Mouse (Mus musculus) midbrain, postnatal 0 days (tissue): ENCODE measurements around the gene Hist1h3d. TPM values are rescaled to one million over a fixed set of nuclear protein-coding genes. Genes with fewer than 3 reads are reported as not detected.
A peak's percentile ranks its signal among the peaks of the same experiment; 100 is the strongest.
"Not testable (repeated sequence)": the region's sequence is repeated elsewhere in the genome, so short reads cannot be mapped to it uniquely, and the experiment has no call there.

ENCODE experiments used
- ATAC-seq: fragments of 200-750 bp; cut with Nextera tagmentation; 2 replicates; pipeline ENCODE4 v1.8.0; 2017; ENCODE audit warnings: moderate number of reproducible peaks, mild to moderate bottlenecking, moderate TSS enrichment, moderate library complexity; ENCODE audit not compliant: low FRiP score
- DNase-seq: peaks from one replicate; pipeline ENCODE4 v3.0.0-alpha.2; 2015; ENCODE audit warnings: low spot score
- H3K27ac ChIP-seq: fragments of 300-500 bp; sonication (generic); 2 replicates; pipeline ENCODE4 v1.5.1; 2014; ENCODE audit warnings: low read depth, mild to moderate bottlenecking, low read length, mixed read lengths
- H3K27me3 ChIP-seq: fragments of 300-500 bp; sonication (generic); 2 replicates; pipeline ENCODE4 v1.6.1; 2014; ENCODE audit warnings: low read length, control low read depth, mixed read lengths; ENCODE audit not compliant: insufficient read depth
- H3K36me3 ChIP-seq: fragments of 300-500 bp; sonication (generic); 2 replicates; pipeline ENCODE4 v1.6.1; 2014; ENCODE audit warnings: low read length, control low read depth, mixed read lengths; ENCODE audit not compliant: insufficient read depth
- H3K4me1 ChIP-seq: fragments of 300-500 bp; sonication (generic); 2 replicates; pipeline ENCODE4 v1.6.1; 2014; ENCODE audit warnings: mild to moderate bottlenecking, control low read depth, antibody characterized with exemption, low read length, mixed read lengths; ENCODE audit not compliant: insufficient read depth
- H3K4me2 ChIP-seq: fragments of 300-500 bp; sonication (generic); 2 replicates; pipeline ENCODE4 v1.6.1; 2014; ENCODE audit warnings: low read depth, mild to moderate bottlenecking, low read length, mixed read lengths; ENCODE audit not compliant: poor library complexity, severe bottlenecking
- H3K4me3 ChIP-seq: fragments of 300-500 bp; sonication (generic); 2 replicates; pipeline ENCODE4 v1.5.1; 2014; ENCODE audit warnings: low read depth, mild to moderate bottlenecking, low read length, moderate library complexity
- H3K9ac ChIP-seq: fragments of 300-500 bp; sonication (generic); replicated peaks from 2 replicates; pipeline ENCODE4 v1.6.1; 2014; ENCODE audit warnings: mild to moderate bottlenecking, low read length, moderate library complexity, mixed read lengths; ENCODE audit not compliant: poor library complexity, severe bottlenecking
- H3K9me3 ChIP-seq: fragments of 300-500 bp; sonication (generic); 2 replicates; pipeline ENCODE4 v1.6.1; 2016; ENCODE audit warnings: low read length, control low read depth
- CTCF ChIP-seq: IDR thresholded peaks from 2 replicates; pipeline ENCODE4 v1.5.1; 2016; ENCODE audit warnings: antibody characterized with exemption, mild to moderate bottlenecking
- WGBS: fragments of 180-500 bp; shearing (Covaris S2); extraction: QIAGEN DNeasy Blood & Tissue Kit; methylation state at CpG from one replicate; pipeline ENCODE4 v1.1.7; 2014; 5-methylcytosine and 5-hydroxymethylcytosine counted together
- microRNA-seq: library from miRNA; unstranded; fragments of <30 nt; microRNA quantifications from one replicate; pipeline ENCODE4, GENCODE M21; 2016; ENCODE audit warnings: borderline number of aligned reads
- polyA plus RNA-seq: library from polyadenylated mRNA; unstranded; fragments of >200 nt; fragmentation: Nextera tagmentation; extraction: Ambion mirVana; gene quantifications from 2 replicates; pipeline ENCODE4 v1.2.1, GENCODE M21; 2015
- total RNA-seq: library from RNA; depleted of rRNA; stranded (reverse); fragments of >200 nt; gene quantifications from 2 replicates; pipeline ENCODE4 v1.2.3, GENCODE M21; 2014; rRNA removed

Gene Hist1h3d
- total and polyA plus RNA-seq, 2 experiments from 2014 or later, result 0.42 to 92.5 TPM

DNA sequence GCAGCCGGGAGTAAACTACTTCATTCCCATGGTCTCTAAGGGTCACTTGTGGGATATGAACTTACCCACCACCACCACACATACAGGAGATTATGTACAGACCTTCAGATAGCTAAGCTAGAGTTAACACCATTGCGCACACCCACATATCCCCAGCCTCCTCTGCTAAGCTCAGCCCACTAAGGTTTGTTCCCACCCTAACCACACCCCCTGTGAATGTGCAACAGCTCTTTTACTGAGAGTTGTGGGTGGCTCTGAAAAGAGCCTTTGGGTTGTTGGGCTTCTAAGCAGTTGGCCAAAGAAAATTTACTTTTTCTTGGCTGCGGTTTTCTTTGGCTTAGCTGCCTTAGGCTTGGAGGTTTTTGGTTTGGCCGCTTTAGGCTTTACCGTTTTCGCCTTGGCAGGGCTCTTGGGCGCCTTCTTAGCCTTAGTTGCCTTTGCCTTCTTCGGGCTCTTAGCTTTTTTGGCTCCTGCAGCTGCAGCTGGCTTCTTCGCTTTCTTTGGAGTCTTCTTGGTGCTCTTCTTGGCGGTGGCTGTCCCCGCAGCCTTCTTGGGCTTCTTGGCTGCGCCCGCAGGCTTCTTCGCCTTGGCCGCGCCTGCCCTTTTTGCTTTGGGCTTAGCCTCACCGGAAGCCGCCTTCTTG, 46.1 kb downstream of the Hist1h3d start:
- Histone ChIP-seq H3K9me3 (no peaks in the 10 kb centered on the region), H3K27ac (peak overlapping the region; percentile 90), H3K27me3 (no peaks in the 10 kb centered on the region), H3K36me3 (no peaks in the 10 kb centered on the region), H3K4me2 (peak overlapping the region; percentile 81), H3K9ac (peak overlapping the region; percentile 58), H3K4me3 (peak overlapping the region; percentile 52), H3K4me1 (no peaks in the 10 kb centered on the region)
- no peak for TF ChIP-seq CTCF
- ATAC-seq (peak; percentile 87), DNase-seq (peak; percentile 87)
- under 1% methylated on average over 18 of the region's 18 CpGs for WGBS

DNA sequence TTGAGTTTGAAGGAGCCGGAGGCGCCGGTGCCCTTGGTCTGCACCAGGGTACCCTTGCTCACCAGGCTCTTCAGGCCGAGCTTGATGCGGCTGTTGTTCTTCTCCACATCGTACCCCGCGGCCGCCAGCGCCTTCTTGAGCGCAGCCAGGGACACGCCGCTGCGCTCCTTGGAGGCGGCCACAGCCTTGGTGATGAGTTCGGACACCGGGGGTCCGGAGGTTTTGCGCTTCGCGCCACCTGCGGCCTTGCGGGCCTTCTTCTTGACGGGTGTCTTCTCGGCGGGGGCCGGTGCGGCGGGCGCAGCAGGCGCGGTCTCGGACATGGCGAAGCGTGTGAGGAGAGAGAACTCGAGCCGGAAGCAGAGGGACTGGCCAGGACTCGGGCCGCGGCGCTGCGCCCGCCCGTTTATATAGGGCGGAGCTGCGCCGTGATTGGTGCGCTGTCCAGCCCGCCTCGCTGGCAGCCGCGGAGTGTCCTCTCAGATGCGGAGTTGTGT, 46.7 kb downstream of the Hist1h3d start, which contains the start of gene Hist1h1e:
Gene Hist1h1e, minus strand, starts transcription at position 384 of the 497 bp plus-strand sequence.
- Histone ChIP-seq H3K4me3 (peak within 1 kb of the TSS; percentile 52), H3K9ac (peak within 1 kb of the TSS; percentile 58), H3K27ac (peak within 1 kb of the TSS; percentile 90), H3K4me2 (peak within 1 kb of the TSS; percentile 81)
- H3K36me3 ChIP-seq, H3K9me3 ChIP-seq, H3K4me1 ChIP-seq, H3K27me3 ChIP-seq: not testable (repeated sequence)
- ATAC-seq, result peak; percentile 92
- under 1% methylated on average over 48 of the region's 53 CpGs for WGBS
- DNase-seq, result peak; percentile 91

DNA sequence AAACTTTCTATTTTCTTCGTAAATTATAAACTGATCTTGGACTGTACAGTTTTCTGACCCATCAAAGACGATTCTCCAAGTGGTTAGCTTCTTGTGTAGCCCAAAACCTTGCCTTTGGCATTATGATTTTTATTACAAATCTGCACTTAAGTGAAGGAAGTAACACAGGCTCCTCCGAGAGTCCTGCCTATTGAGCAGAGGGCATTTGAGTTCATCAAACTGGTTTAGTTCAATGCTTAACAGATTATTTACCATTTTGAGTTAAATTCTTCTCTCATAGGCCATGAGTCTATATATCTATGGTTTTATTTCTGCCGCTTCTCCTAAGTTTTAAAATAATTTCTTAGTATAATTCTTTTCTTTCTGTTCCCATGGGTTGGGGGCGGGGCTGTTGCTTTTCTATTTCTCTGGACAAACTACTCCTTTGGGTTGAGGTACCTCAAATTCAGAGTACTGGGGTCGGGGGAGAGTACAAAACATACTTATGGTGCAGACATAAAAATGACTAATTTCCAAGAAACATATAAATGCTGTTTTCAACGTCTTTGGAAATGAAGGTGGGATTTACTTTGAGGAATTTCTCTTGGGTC, 47.4 kb downstream of the Hist1h3d start:
- TF ChIP-seq CTCF, result no peak

More for the DNA sequence above, 47.4 kb downstream of the Hist1h3d start:
- ATAC-seq, result no peak
- H3K4me3 ChIP-seq, result peak overlapping the region; percentile 52
- H3K9me3 ChIP-seq, result no peaks in the 10 kb centered on the region
- H3K9ac ChIP-seq, result peak overlapping the region; percentile 58
- H3K27me3 ChIP-seq, result no peaks in the 10 kb centered on the region
- DNase-seq, result peak; percentile 12
- 28% methylated on average over 7 of the region's 7 CpGs for WGBS
- no peaks in the 10 kb centered on the region for H3K36me3 ChIP-seq
- peak overlapping the region; percentile 62; the same call in 1 of the 2 replicates for H3K27ac ChIP-seq
- H3K4me2 ChIP-seq, result peak overlapping the region; percentile 81
- H3K4me1 ChIP-seq, result no peaks in the 10 kb centered on the region

Small RNAs within 50 kb of the gene (microRNA-seq; reads per million reads assigned to microRNA genes)
- not detected for gene Gm44297
- gene Gm44359, result not detected
- not detected for gene Gm44394

Other genes starting within 250 kb of the Hist1h3d start
Only the 30 nearest of the 35 such genes appear.
- 4.9 and 7.3 TPM in 2 replicates for gene Abt1, start 151.9 kb upstream of the Hist1h3d start, total RNA-seq
- gene Abt1, start 151.9 kb upstream of the Hist1h3d start, polyA plus RNA-seq, result 5.2 and 6.0 TPM in 2 replicates
- 0.05 TPM in 1 of 2 replicates, not detected in the other for gene Btn1a1, start 109.9 kb upstream of the Hist1h3d start, total RNA-seq
- gene Btn1a1, start 109.9 kb upstream of the Hist1h3d start, polyA plus RNA-seq, result 0.04 and 0.07 TPM in 2 replicates
- gene Btn2a2, start 86.9 kb upstream of the Hist1h3d start, total RNA-seq, result 0.16 TPM in 1 of 2 replicates, not detected in the other
- gene Btn2a2, start 86.9 kb upstream of the Hist1h3d start, polyA plus RNA-seq, result not detected in 2 replicates
- 1,176 and 1,474 TPM in 2 replicates for gene Hist1h4h, start 44.7 kb upstream of the Hist1h3d start, total RNA-seq
- 3.9 and 4.0 TPM in 2 replicates for gene Hist1h4h, start 44.7 kb upstream of the Hist1h3d start, polyA plus RNA-seq
- gene Hist1h2af, start 41.9 kb upstream of the Hist1h3d start, total RNA-seq, result 52.3 and 293 TPM in 2 replicates
- gene Hist1h2af, start 41.9 kb upstream of the Hist1h3d start, polyA plus RNA-seq, result 0.54 and 1.5 TPM in 2 replicates
- gene Hist1h3g, start 40.3 kb upstream of the Hist1h3d start, total RNA-seq, result 99.4 and 262 TPM in 2 replicates
- gene Hist1h3g, start 40.3 kb upstream of the Hist1h3d start, polyA plus RNA-seq, result not detected in 2 replicates
- 8.7 and 34.2 TPM in 2 replicates for gene Hist1h2bh, start 32.4 kb upstream of the Hist1h3d start, total RNA-seq
- gene Hist1h2bh, start 32.4 kb upstream of the Hist1h3d start, polyA plus RNA-seq, result 0.16 TPM in 1 of 2 replicates, not detected in the other
- 154 and 239 TPM in 2 replicates for gene Hist1h3f, start 31.7 kb upstream of the Hist1h3d start, total RNA-seq
- 0.21 and 0.23 TPM in 2 replicates for gene Hist1h3f, start 31.7 kb upstream of the Hist1h3d start, polyA plus RNA-seq
- 684 and 753 TPM in 2 replicates for gene Hist1h4f, start 24.1 kb upstream of the Hist1h3d start, total RNA-seq
- gene Hist1h4f, start 24.1 kb upstream of the Hist1h3d start, polyA plus RNA-seq, result not detected in 2 replicates
- 21.3 and 23.4 TPM in 2 replicates for gene Hist1h1d, start 22.5 kb upstream of the Hist1h3d start, total RNA-seq
- gene Hist1h1d, start 22.5 kb upstream of the Hist1h3d start, polyA plus RNA-seq, result 0.04 and 0.07 TPM in 2 replicates
- 203 and 384 TPM in 2 replicates for gene Hist1h3e, start 13.4 kb upstream of the Hist1h3d start, total RNA-seq
- 1.2 and 1.9 TPM in 2 replicates for gene Hist1h3e, start 13.4 kb upstream of the Hist1h3d start, polyA plus RNA-seq
- gene Hist1h2ae, start 4.5 kb upstream of the Hist1h3d start, total RNA-seq, result 76.7 and 98.8 TPM in 2 replicates
- 4.5 and 5.9 TPM in 2 replicates for gene Hist1h2ae, start 4.5 kb upstream of the Hist1h3d start, polyA plus RNA-seq
- 248 and 572 TPM in 2 replicates for gene Hist1h2bg, start 4.4 kb upstream of the Hist1h3d start, total RNA-seq
- gene Hist1h2bg, start 4.4 kb upstream of the Hist1h3d start, polyA plus RNA-seq, result 2.8 and 4.5 TPM in 2 replicates
- 194 and 327 TPM in 2 replicates for gene Hist1h2bf, start 1.6 kb upstream of the Hist1h3d start, total RNA-seq
- gene Hist1h2bf, start 1.6 kb upstream of the Hist1h3d start, polyA plus RNA-seq, result 0.43 TPM in 1 of 2 replicates, not detected in the other
- 162 and 232 TPM in 2 replicates for gene Hist1h2ad, start 1.4 kb upstream of the Hist1h3d start, total RNA-seq
- gene Hist1h2ad, start 1.4 kb upstream of the Hist1h3d start, polyA plus RNA-seq, result not detected in 2 replicates
- 900 and 1,141 TPM in 2 replicates for gene Hist1h4d, start 5.8 kb downstream of the Hist1h3d start, total RNA-seq
- gene Hist1h4d, start 5.8 kb downstream of the Hist1h3d start, polyA plus RNA-seq, result 18.0 and 18.8 TPM in 2 replicates
- 75.1 and 75.2 TPM in 2 replicates for gene Hist1h2be, start 45.4 kb downstream of the Hist1h3d start, total RNA-seq
- gene Hist1h2be, start 45.4 kb downstream of the Hist1h3d start, polyA plus RNA-seq, result 0.32 and 0.33 TPM in 2 replicates
- gene Hist1h1e, start 46.8 kb downstream of the Hist1h3d start, total RNA-seq, result 159 and 160 TPM in 2 replicates
- gene Hist1h1e, start 46.8 kb downstream of the Hist1h3d start, polyA plus RNA-seq, result 8.0 and 9.5 TPM in 2 replicates
- 16.6 and 45.8 TPM in 2 replicates for gene Hist1h2ac, start 108.2 kb downstream of the Hist1h3d start, total RNA-seq
- gene Hist1h2ac, start 108.2 kb downstream of the Hist1h3d start, polyA plus RNA-seq, result 0.21 and 0.28 TPM in 2 replicates
- 66.3 and 125 TPM in 2 replicates for gene Hist1h2bc, start 108.4 kb downstream of the Hist1h3d start, total RNA-seq
- 23.7 and 28.6 TPM in 2 replicates for gene Hist1h2bc, start 108.4 kb downstream of the Hist1h3d start, polyA plus RNA-seq
- 0.93 TPM in 1 of 2 replicates, not detected in the other for gene Hist1h1t, start 120.1 kb downstream of the Hist1h3d start, total RNA-seq
- not detected in 2 replicates for gene Hist1h1t, start 120.1 kb downstream of the Hist1h3d start, polyA plus RNA-seq
- gene Hist1h4c, start 122.7 kb downstream of the Hist1h3d start, total RNA-seq, result 622 and 783 TPM in 2 replicates
- 1.5 and 2.2 TPM in 2 replicates for gene Hist1h4c, start 122.7 kb downstream of the Hist1h3d start, polyA plus RNA-seq
- gene Hfe, start 135.1 kb downstream of the Hist1h3d start, total RNA-seq, result 1.8 and 2.5 TPM in 2 replicates
- gene Hfe, start 135.1 kb downstream of the Hist1h3d start, polyA plus RNA-seq, result 4.0 and 5.8 TPM in 2 replicates
- gene Hist1h1c, start 163.0 kb downstream of the Hist1h3d start, total RNA-seq, result 243 and 275 TPM in 2 replicates
- 26.1 and 26.5 TPM in 2 replicates for gene Hist1h1c, start 163.0 kb downstream of the Hist1h3d start, polyA plus RNA-seq
- 206 and 420 TPM in 2 replicates for gene Hist1h3c, start 169.8 kb downstream of the Hist1h3d start, total RNA-seq
- not detected in 2 replicates for gene Hist1h3c, start 169.8 kb downstream of the Hist1h3d start, polyA plus RNA-seq
- 491 and 821 TPM in 2 replicates for gene Hist1h2bb, start 171.0 kb downstream of the Hist1h3d start, total RNA-seq
- 0.61 TPM in 1 of 2 replicates, not detected in the other for gene Hist1h2bb, start 171.0 kb downstream of the Hist1h3d start, polyA plus RNA-seq
- 98.5 and 290 TPM in 2 replicates for gene Hist1h2ab, start 175.4 kb downstream of the Hist1h3d start, total RNA-seq
- 2.1 and 2.4 TPM in 2 replicates for gene Hist1h2ab, start 175.4 kb downstream of the Hist1h3d start, polyA plus RNA-seq
- gene Hist1h3b, start 176.5 kb downstream of the Hist1h3d start, total RNA-seq, result 124 and 290 TPM in 2 replicates
- 0.50 and 0.51 TPM in 2 replicates for gene Hist1h3b, start 176.5 kb downstream of the Hist1h3d start, polyA plus RNA-seq
- 143 and 315 TPM in 2 replicates for gene Hist1h4b, start 181.2 kb downstream of the Hist1h3d start, total RNA-seq
- gene Hist1h4b, start 181.2 kb downstream of the Hist1h3d start, polyA plus RNA-seq, result 1.6 and 2.0 TPM in 2 replicates
- gene Hist1h4a, start 185.5 kb downstream of the Hist1h3d start, total RNA-seq, result 171 and 405 TPM in 2 replicates
- gene Hist1h4a, start 185.5 kb downstream of the Hist1h3d start, polyA plus RNA-seq, result not detected in 2 replicates